Mouse (Mus musculus) hindbrain, embryonic 16.5 days (tissue): Measurements from ENCODE around the gene Hdac9. TPM values are rescaled to one million over a fixed set of nuclear protein-coding genes. Genes with fewer than 3 reads are reported as not detected.
"Not testable (repeated sequence)": the region's sequence is repeated elsewhere in the genome, so short reads cannot be mapped to it uniquely, and the experiment has no call there.

Source experiments
- ATAC-seq: fragments of 200-750 bp; cut with Nextera tagmentation; 2 replicates; pipeline ENCODE4 v1.8.0; 2017; ENCODE audit warnings: moderate TSS enrichment, moderate library complexity
- H3K27ac ChIP-seq: fragments of 300-500 bp; sonication (generic); 2 replicates; pipeline ENCODE4 v1.5.1; 2014; ENCODE audit warnings: low read depth, mild to moderate bottlenecking, control low read depth, low read length, moderate library complexity
- H3K27me3 ChIP-seq: fragments of 300-500 bp; sonication (generic); replicated peaks from 2 replicates; pipeline ENCODE4 v1.6.1; 2014; ENCODE audit warnings: low read length; ENCODE audit not compliant: control insufficient read depth, insufficient read depth
- H3K36me3 ChIP-seq: fragments of 300-500 bp; sonication (generic); 2 replicates; pipeline ENCODE4 v1.6.1; 2014; ENCODE audit warnings: mild to moderate bottlenecking, low read length, moderate library complexity, mixed read lengths; ENCODE audit not compliant: control insufficient read depth, insufficient read depth
- H3K4me1 ChIP-seq: fragments of 300-500 bp; sonication (generic); 2 replicates; pipeline ENCODE4 v1.6.1; 2014; ENCODE audit warnings: low read depth, low read length; ENCODE audit not compliant: control insufficient read depth, insufficient read depth
- H3K4me2 ChIP-seq: fragments of 300-500 bp; sonication (generic); 2 replicates; pipeline ENCODE4 v1.6.1; 2014; ENCODE audit warnings: mild to moderate bottlenecking, low read length, control low read depth, moderate library complexity
- H3K4me3 ChIP-seq: fragments of 300-500 bp; sonication (generic); 2 replicates; pipeline ENCODE4 v1.5.1; 2014; ENCODE audit warnings: mild to moderate bottlenecking, low read length, control low read depth, moderate library complexity
- H3K9ac ChIP-seq: fragments of 300-500 bp; sonication (generic); 2 replicates; pipeline ENCODE4 v1.6.1; 2014; ENCODE audit warnings: low read depth, mild to moderate bottlenecking, control low read depth, low read length, moderate library complexity
- H3K9me3 ChIP-seq: fragments of 300-500 bp; sonication (generic); 2 replicates; pipeline ENCODE4 v1.6.1; 2014; ENCODE audit warnings: mild to moderate bottlenecking, low read length, moderate library complexity; ENCODE audit not compliant: control insufficient read depth
- WGBS: fragments of 180-500 bp; shearing (Covaris S2); extraction: QIAGEN DNeasy Blood & Tissue Kit; methylation state at CpG from one replicate; pipeline ENCODE4 v1.1.7; 2014; 5-methylcytosine and 5-hydroxymethylcytosine counted together
- polyA plus RNA-seq: library from polyadenylated mRNA; unstranded; fragments of >200 nt; fragmentation: Nextera tagmentation; extraction: Ambion mirVana; gene quantifications from 2 replicates; pipeline ENCODE4 v1.2.1, GENCODE M21; 2015

The Hdac9 gene
- polyA plus RNA-seq, 1 experiment from 2014 or later = 10.4 TPM

GRCm38 (mm10) chr12:34486016-34486415, 430.9 kb downstream of the Hdac9 start:
- H3K27me3 ChIP-seq = no peaks in the 10 kb centered on the region
- H3K4me2 ChIP-seq = no peak overlapping the region
- H3K36me3 ChIP-seq = no peaks in the 10 kb centered on the region
- H3K4me1 ChIP-seq = no peaks in the 10 kb centered on the region
- H3K27ac ChIP-seq = no peak overlapping the region
- WGBS = 91% methylated on average over 2 of the region's 2 CpGs
- no peak overlapping the region for H3K4me3 ChIP-seq
- H3K9me3 ChIP-seq = no peaks in the 10 kb centered on the region
- H3K9ac ChIP-seq = no peak overlapping the region
- ATAC-seq = no peak

GRCm38 (mm10) chr12:34481702-34482101, 435.2 kb downstream of the Hdac9 start:
- WGBS = 99% methylated on average over 5 of the region's 5 CpGs
- H3K4me3 ChIP-seq = no peak overlapping the region
- no peaks in the 10 kb centered on the region for H3K27me3 ChIP-seq
- no peak overlapping the region for H3K27ac ChIP-seq
- no peak for ATAC-seq
- no peaks in the 10 kb centered on the region for H3K4me1 ChIP-seq
- H3K9me3 ChIP-seq = no peaks in the 10 kb centered on the region
- no peak overlapping the region for H3K9ac ChIP-seq
- H3K4me2 ChIP-seq = no peak overlapping the region
- no peaks in the 10 kb centered on the region for H3K36me3 ChIP-seq

GRCm38 (mm10) chr12:34472949-34473651, 443.8 kb downstream of the Hdac9 start:
- Histone ChIP-seq H3K36me3 (no peaks in the 10 kb centered on the region), H3K4me2 (no peak overlapping the region), H3K4me1 (no peaks in the 10 kb centered on the region), H3K9ac (no peak overlapping the region), H3K27ac (no peak overlapping the region), H3K27me3 (no peaks in the 10 kb centered on the region), H3K4me3 (no peak overlapping the region), H3K9me3 (no peaks in the 10 kb centered on the region)
- 82% methylated on average over 10 of the region's 10 CpGs for WGBS
- no peak for ATAC-seq

- no peaks in the 10 kb centered on the region for H3K9me3 ChIP-seq
- no peak overlapping the region for H3K4me3 ChIP-seq
- H3K4me2 ChIP-seq = no peak overlapping the region
- no peaks in the 10 kb centered on the region for H3K27me3 ChIP-seq
- no peaks in the 10 kb centered on the region for H3K4me1 ChIP-seq
- H3K9ac ChIP-seq = no peak overlapping the region
- no peak overlapping the region for H3K27ac ChIP-seq
- 62% methylated on average over 4 of the region's 4 CpGs for WGBS
- ATAC-seq = no peak
- no peaks in the 10 kb centered on the region for H3K36me3 ChIP-seq
Measured at GRCm38 (mm10) chr12:34472542-34472941, 444.4 kb downstream of the Hdac9 start.

- Histone ChIP-seq H3K4me2 (no peak overlapping the region), H3K27ac (no peak overlapping the region), H3K4me1 (no peaks in the 10 kb centered on the region), H3K9me3 (no peaks in the 10 kb centered on the region), H3K4me3 (no peak overlapping the region), H3K27me3 (no peaks in the 10 kb centered on the region), H3K9ac (no peak overlapping the region), H3K36me3 (no peaks in the 10 kb centered on the region)
- peak; percentile 80; the same call in 1 of the 2 replicates for ATAC-seq
- WGBS = 45% methylated on average over 1 of the region's 1 CpGs
Measured at GRCm38 (mm10) chr12:34461728-34462127, 455.2 kb downstream of the Hdac9 start.

- H3K4me1 ChIP-seq = no peaks in the 10 kb centered on the region
- H3K4me3 ChIP-seq = no peak overlapping the region
- H3K36me3 ChIP-seq = no peaks in the 10 kb centered on the region
- H3K27me3 ChIP-seq = no peaks in the 10 kb centered on the region
- no peaks in the 10 kb centered on the region for H3K9me3 ChIP-seq
- H3K4me2 ChIP-seq = no peak overlapping the region
- no peak overlapping the region for H3K27ac ChIP-seq
- H3K9ac ChIP-seq = no peak overlapping the region
- WGBS = 90% methylated on average over 5 of the region's 5 CpGs
- no peak for ATAC-seq
Measured at GRCm38 (mm10) chr12:34452643-34453042, 464.3 kb downstream of the Hdac9 start.

GRCm38 (mm10) chr12:34451198-34451597, 465.7 kb downstream of the Hdac9 start:
- no peaks in the 10 kb centered on the region for H3K4me1 ChIP-seq
- no peak overlapping the region for H3K27ac ChIP-seq
- H3K27me3 ChIP-seq = no peaks in the 10 kb centered on the region
- H3K4me2 ChIP-seq = no peak overlapping the region
- ATAC-seq = no peak
- no peaks in the 10 kb centered on the region for H3K36me3 ChIP-seq
- no peaks in the 10 kb centered on the region for H3K9me3 ChIP-seq
- 57% methylated on average over 2 of the region's 2 CpGs for WGBS
- H3K4me3 ChIP-seq = no peak overlapping the region
- no peak overlapping the region for H3K9ac ChIP-seq

- not testable (repeated sequence) for H3K4me3 ChIP-seq, ATAC-seq, H3K4me1 ChIP-seq, H3K36me3 ChIP-seq, H3K27ac ChIP-seq, H3K9ac ChIP-seq, H3K9me3 ChIP-seq, H3K27me3 ChIP-seq, H3K4me2 ChIP-seq
- WGBS = 97% methylated on average over 1 of the region's 1 CpGs
Measured at GRCm38 (mm10) chr12:34444724-34445123, 472.2 kb downstream of the Hdac9 start.

GRCm38 (mm10) chr12:34440930-34441329, 476.0 kb downstream of the Hdac9 start:
- 48% methylated on average over 8 of the region's 8 CpGs for WGBS
- Histone ChIP-seq H3K9ac (no peak overlapping the region), H3K4me2 (no peak overlapping the region), H3K36me3 (no peaks in the 10 kb centered on the region), H3K4me3 (no peak overlapping the region), H3K27ac (no peak overlapping the region), H3K27me3 (no peaks in the 10 kb centered on the region), H3K9me3 (no peaks in the 10 kb centered on the region), H3K4me1 (no peaks in the 10 kb centered on the region)
- no peak for ATAC-seq
